26 mouse cellular contexts compared by ENCODE assay signal in the genomic region with DNA sequence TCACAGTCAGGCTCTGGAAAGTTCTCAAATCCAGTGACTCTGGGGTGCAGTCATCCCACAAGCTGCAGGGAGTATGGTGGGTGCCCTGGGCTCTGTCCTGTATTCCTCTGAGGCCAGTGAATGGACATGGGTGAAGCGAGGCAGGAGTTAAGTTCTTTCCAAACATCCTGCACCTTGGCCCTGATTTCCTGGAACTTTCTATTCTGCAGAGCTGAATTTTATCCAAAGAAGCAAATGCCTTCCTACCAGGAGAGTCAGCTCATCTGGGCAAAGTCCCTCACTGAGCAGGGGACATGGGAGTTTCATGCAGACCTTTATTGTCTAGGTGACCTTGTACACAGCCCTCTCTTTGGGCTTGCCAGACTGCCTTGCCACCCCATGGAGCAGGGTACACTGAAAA.
A peak's percentile ranks its signal among the peaks of the same experiment; 100 is the strongest.
DNase-seq lines count a peak whose midpoint lies in the region; ATAC-seq lines count a peak whose summit lies in the region.
"Had no signal": no experiment of that assay in that cellular context is flagged by ENCODE, and none has a peak within 500 bp of the region (broad histone marks: within the 10 kb centered on the region; RNA-seq: fewer than 3 reads in every experiment).

No protein-coding gene starts in this region.

- WGBS in heart, embryonic 16.5 days, result 86% methylated on average over 1 of the region's 1 CpGs
- 85% methylated on average over 1 of the region's 1 CpGs for WGBS in kidney, embryonic 15.5 days

- no peaks in the 10 kb centered on the region for H3K27me3 ChIP-seq in heart, embryonic 16.5 days (ENCODE audit: control insufficient read depth, insufficient read depth, low read length)
- H3K27me3 ChIP-seq in kidney, embryonic 15.5 days, result no peaks in the 10 kb centered on the region
- H3K27me3 ChIP-seq: forebrain, embryonic 13.5 days; hindbrain, embryonic 13.5 days; limb, embryonic 13.5 days; liver, embryonic 13.5 days; midbrain, embryonic 13.5 days; stomach, embryonic 15.5 days had no signal

- H3K4me3 ChIP-seq in heart, embryonic 16.5 days (ENCODE audit: low read length), result no peak overlapping the region
- no peak overlapping the region for H3K4me3 ChIP-seq in kidney, embryonic 15.5 days (replicated peaks)
- H3K4me3 ChIP-seq: forebrain, embryonic 13.5 days; heart, adult 2 months; hindbrain, embryonic 13.5 days; limb, embryonic 13.5 days; liver, embryonic 13.5 days; megakaryocyte, embryonic 14.5 days; midbrain, embryonic 13.5 days; stomach, embryonic 15.5 days had no signal

- H3K9me3 ChIP-seq in heart, embryonic 16.5 days (replicated peaks; ENCODE audit: control insufficient read depth, low read length), result no peaks in the 10 kb centered on the region
- H3K9me3 ChIP-seq in kidney, embryonic 15.5 days (replicated peaks), result no peaks in the 10 kb centered on the region
- H3K9me3 ChIP-seq: forebrain, embryonic 13.5 days; hindbrain, embryonic 13.5 days; limb, embryonic 13.5 days; liver, embryonic 13.5 days; megakaryocyte, embryonic 14.5 days; midbrain, embryonic 13.5 days; stomach, embryonic 15.5 days had no signal

- no peak for ATAC-seq in heart, embryonic 16.5 days (replicated peaks; ENCODE audit: extremely low read depth, insufficient read depth, low FRiP score)
- ATAC-seq in kidney, embryonic 15.5 days (replicated peaks; ENCODE audit: low FRiP score), result no peak
- ATAC-seq: activated CD4-positive, CD25-positive, alpha-beta regulatory T cell, adult 4 months; forebrain, embryonic 13.5 days; intestine, embryonic 16.5 days; lung, postnatal 0 days; midbrain, embryonic 13.5 days had no signal

- no peak for DNase-seq in heart, postnatal 36 days
- DNase-seq in kidney, adult 9 months, result peak; percentile 69
- DNase-seq in kidney, postnatal 14 days, result peak; percentile 55
- DNase-seq in kidney, postnatal 36 days, result peak; percentile 60 to 72
- DNase-seq in spleen, postnatal 4 days (ENCODE audit: low spot score in 2 of 2), result no peak
- DNase-seq: adrenal gland, adult 8-10 months; B cell, adult 2 months; cerebellum, adult 9-10 months; gastrocnemius, postnatal 36 days; heart, adult 2 months; heart, postnatal 4 days; liver, embryonic 13.5 days; lung, adult 18-20 months; retina, postnatal 1 day; right cerebral cortex, postnatal 14 days had no signal

- peaks cover 10% of the 10 kb centered on the region for H3K4me1 ChIP-seq in heart, embryonic 16.5 days (ENCODE audit: control insufficient read depth, insufficient read depth, low read length)
- peaks cover 5% of the 10 kb centered on the region; the same call in 1 of the 2 replicates for H3K4me1 ChIP-seq in kidney, embryonic 15.5 days
- H3K4me1 ChIP-seq: forebrain, embryonic 13.5 days; liver, embryonic 13.5 days; stomach, embryonic 15.5 days had no signal

- H3K36me3 ChIP-seq in heart, embryonic 16.5 days (ENCODE audit: control insufficient read depth, insufficient read depth), result no peaks in the 10 kb centered on the region
- no peaks in the 10 kb centered on the region for H3K36me3 ChIP-seq in kidney, embryonic 15.5 days
- H3K36me3 ChIP-seq: hindbrain, embryonic 13.5 days; limb, embryonic 13.5 days; liver, embryonic 13.5 days; midbrain, embryonic 13.5 days; stomach, embryonic 15.5 days had no signal

- 0 out of 2 replicates have a peak overlapping the region, but pooled peaks have one; percentile 4 for H3K27ac ChIP-seq in heart, embryonic 16.5 days (ENCODE audit: low read length)
- no peak overlapping the region for H3K27ac ChIP-seq in kidney, embryonic 15.5 days
- H3K27ac ChIP-seq: forebrain, embryonic 13.5 days; heart, adult 2 months; hindbrain, embryonic 13.5 days; limb, embryonic 13.5 days; liver, embryonic 13.5 days; stomach, embryonic 15.5 days had no signal

- no peak overlapping the region for H3K4me2 ChIP-seq in heart, embryonic 16.5 days (ENCODE audit: low read depth, low read length)
- H3K4me2 ChIP-seq in kidney, embryonic 15.5 days, result no peak overlapping the region
- H3K4me2 ChIP-seq: forebrain, embryonic 13.5 days; hindbrain, embryonic 13.5 days; limb, embryonic 13.5 days; liver, embryonic 13.5 days; midbrain, embryonic 13.5 days; stomach, embryonic 15.5 days had no signal

- intact Hi-C loops in heart, postnatal 36 days (cut with DNase I), result no loop called here

- no peak overlapping the region for H3K9ac ChIP-seq in heart, embryonic 16.5 days (ENCODE audit: low read length)
- no peak overlapping the region for H3K9ac ChIP-seq in kidney, embryonic 15.5 days
- H3K9ac ChIP-seq: forebrain, embryonic 13.5 days; hindbrain, embryonic 13.5 days; limb, embryonic 13.5 days; liver, embryonic 13.5 days; midbrain, embryonic 13.5 days; stomach, embryonic 15.5 days had no signal

Comparison
In these comparisons a context has a peak if more than half of its experiments do, and no peak if none do; other contexts are left out.
1. DNase-seq: peak in kidney, adult 9 months (single experiment), kidney, postnatal 14 days (single experiment) and kidney, postnatal 36 days (2 of 2); none in heart, postnatal 36 days (0 of 2) and spleen, postnatal 4 days (0 of 2).